Mouse (Mus musculus) layer of hippocampus, postnatal 25 days (tissue): Measurements from ENCODE around the gene Eif3f. TPM values are rescaled to one million over a fixed set of nuclear protein-coding genes. Genes with fewer than 3 reads are reported as not detected.

Experiments
- DNase-seq, 2 experiments: peaks; one replicate each; pipeline ENCODE4 v3.0.0; 2022; ENCODE audit warnings: mixed read lengths in 2 of 2, low spot score in 1 of 2; ENCODE audit errors: extremely low spot score in 1 of 2
- total RNA-seq, 2 experiments: library from RNA; stranded (reverse); gene quantifications; 2 replicates each; pipeline ENCODE4 v1.2.3; 2021

Eif3f gene
- 10 to 100 TPM; 90.6 to 92.9 TPM for total RNA-seq

DNA sequence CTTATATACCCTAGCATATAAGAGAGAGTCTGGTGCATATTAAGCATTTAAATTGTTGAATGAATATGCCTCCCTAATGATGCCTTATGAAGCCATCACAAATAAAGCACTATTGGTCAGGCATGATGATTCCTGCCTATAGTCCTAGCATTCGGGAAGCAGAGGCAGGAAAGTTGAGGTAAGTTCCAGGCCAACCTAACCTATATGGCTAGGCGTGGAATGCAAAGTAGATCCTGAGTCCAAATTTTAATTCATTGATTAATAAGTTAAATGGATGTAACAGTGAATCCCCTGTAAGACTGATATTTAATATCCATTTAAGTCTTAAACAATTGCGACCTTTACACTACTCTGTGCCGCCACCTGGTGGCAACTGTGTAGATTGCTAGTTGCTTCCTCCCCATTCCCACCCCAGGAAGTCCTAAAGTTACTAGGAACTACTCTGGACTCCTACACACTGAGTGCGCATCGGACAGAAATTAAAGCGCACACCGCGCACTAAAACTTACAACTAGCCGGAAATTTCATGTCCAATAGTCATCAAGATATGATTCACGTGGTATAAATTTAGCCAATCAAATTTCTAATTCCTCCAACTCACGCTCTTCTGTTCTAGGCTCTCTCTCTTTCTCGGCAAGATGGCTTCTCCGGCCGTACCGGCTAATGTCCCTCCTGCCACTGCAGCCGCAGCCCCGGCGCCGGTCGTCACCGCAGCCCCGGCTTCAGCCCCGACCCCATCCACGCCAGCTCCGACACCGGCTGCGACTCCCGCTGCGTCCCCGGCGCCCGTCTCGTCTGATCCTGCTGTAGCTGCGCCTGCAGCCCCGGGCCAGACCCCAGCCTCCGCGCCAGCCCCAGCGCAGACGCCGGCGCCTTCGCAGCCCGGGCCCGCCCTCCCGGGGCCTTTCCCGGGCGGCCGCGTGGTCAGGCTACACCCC is at the start of gene Eif3f:
Gene Eif3f, plus strand, starts transcription at position 624 of the 938 bp plus-strand sequence.
- peak; percentile 92 to 96 for DNase-seq

DNA sequence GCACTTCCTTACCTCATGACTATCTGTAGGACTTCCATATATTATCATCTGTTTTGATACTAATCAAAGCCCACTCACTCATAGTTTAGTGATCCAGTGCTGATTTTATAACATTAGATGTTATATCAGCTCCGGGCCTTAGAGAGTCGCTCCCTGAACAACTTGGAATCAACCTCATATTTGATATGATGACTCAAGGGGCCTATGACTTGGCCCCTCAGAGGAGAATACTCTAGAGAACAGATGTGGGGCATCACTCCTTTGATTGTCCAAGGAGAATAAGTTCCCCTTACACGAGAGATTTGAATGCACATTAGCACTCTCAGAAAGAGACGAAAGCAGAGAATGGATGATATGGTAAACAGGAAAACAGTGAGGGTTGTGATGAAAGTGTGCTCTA is 49.3 kb upstream of the Eif3f start, which contains the start of gene Olfr518:
Gene Olfr518, minus strand, starts transcription at position 101 of the 400 bp plus-strand sequence.
- DNase-seq = no peak

DNA sequence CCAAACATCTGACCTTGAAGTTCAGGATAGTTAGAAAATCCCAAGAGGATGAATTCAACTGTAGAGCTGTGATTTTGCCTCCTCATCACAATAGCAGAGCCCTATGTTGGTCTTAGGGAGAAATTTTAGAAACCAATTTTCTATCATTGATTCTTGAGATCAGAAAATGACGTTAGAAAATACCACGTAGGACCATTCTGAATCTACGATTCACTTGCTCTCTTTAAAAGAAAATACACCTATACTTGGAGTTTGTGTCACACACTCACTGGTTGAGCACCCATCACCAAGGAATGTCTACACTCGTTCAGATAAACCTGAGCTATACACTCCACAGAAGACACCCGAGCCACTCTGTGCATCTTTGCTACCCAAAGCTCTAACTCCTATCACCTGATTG is 39.9 kb upstream of the Eif3f start, which contains the start of gene Olfr519:
Gene Olfr519, minus strand, starts transcription at position 101 of the 400 bp plus-strand sequence.
- DNase-seq = no peak

DNA sequence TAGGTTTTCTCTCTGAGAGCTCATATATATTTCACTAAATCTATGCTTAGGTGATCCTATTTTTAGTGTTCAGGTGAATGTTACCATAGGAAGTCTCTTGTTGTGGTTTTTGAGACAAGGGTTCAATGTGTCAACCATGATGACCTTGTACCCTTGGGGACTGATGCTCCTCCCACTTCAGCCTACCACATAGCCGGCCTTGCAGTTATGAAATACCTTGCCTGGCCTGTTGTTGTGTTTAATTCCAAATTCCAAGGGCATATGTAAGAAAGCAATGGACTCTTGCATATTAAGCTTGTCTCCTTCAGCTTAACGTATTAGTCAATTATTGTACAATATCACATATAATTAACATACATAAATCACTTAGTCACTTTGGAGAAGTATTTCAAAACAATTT is 30.2 kb upstream of the Eif3f start:
- DNase-seq = no peak

DNA sequence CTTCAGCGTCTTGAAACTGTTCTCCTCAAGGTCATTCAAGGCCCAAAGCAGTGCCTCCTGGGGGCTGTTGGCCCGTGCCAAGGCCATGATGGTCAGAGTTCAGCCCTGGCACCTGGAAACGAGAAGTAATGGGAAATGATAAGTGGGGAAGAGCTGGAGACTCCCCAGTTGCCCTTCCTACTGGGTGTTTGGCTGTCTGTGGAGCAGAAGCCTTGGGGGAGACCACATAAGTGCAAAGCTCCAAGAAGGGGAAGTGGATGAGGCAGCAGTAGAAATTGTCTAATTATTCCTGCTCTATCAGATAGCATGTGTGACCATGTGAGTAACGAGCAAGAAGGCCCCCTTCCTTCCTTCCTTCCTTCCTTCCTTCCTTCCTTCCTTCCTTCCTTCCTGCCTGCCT is 7.2 kb upstream of the Eif3f start:
- DNase-seq = no peak

DNA sequence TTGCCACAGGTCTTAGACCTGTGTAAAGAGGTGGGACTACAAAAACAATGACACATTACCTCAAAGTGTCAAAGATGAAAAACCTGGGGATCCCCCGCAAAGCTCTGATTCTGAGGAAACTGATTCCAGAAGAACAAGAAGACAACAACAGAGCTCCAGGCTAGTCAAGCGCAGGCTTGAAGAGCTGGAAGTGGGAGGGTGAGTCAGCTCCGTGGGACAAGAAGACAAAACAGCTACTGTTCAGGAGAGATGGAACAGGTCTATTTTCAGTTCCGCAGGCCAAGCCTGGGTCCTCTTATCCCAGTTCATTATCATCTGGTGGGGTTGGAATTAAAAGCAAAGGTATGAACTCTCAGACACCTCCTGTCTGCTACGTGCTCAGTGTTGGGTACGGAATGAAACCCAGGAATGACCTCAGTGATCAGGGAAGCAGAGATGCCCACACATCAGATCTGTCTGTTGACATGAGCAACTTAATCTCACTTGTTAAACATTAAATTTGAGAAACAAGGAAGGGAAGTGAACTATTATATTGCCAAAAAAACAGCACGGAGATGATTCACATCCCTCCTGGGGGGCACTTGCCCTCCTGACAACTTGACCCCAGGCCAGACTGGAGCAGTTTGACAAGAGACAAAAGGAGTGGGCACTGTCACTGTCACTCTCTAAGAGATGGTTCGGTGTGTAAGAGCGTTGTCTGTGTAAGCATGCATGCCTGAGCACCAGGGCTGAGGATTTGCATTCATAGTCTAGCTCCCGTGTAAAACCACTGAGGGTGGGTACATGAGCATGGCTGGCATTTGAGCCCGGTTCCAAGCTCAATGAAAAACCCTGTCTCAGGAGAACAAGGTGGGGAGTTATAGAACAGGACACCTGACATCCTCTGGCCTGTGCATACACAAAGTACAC is 5.7 kb upstream of the Eif3f start:
- no peak for DNase-seq

DNA sequence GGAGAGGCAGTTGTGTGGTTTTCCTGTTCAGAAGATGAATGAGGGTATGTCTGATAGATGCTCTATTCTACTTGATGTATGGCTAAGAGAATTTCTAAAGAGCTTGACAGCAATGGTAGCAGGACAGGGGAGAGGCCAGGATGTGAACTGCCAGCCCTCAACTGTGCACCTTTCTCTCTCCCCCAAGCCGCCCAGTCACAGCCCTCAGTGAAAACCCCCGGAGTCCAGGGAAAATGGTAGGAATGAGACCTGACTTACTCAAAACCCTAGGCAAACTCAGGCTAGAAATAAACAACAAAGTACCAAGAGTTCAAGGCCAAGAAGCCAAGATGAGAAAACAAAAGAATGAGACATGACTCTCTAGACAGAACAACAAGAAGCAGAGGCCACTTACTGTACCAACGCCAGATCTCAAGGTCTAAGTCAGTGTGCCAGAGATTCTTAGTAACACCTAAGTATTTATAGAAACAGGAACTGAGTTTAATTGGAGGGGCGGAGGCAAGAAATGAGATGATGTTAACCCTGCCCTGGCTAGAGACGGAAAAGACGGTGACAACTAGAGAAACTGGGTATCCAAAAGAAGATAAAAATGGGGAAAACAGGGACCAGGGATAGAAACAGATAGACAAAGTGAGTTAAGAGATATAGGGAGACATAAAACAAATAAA is 4.4 kb upstream of the Eif3f start, which contains the start of gene Nlrp10:
Gene Nlrp10, minus strand, starts transcription at position 453 of the 668 bp plus-strand sequence.
- no peak for DNase-seq

DNA sequence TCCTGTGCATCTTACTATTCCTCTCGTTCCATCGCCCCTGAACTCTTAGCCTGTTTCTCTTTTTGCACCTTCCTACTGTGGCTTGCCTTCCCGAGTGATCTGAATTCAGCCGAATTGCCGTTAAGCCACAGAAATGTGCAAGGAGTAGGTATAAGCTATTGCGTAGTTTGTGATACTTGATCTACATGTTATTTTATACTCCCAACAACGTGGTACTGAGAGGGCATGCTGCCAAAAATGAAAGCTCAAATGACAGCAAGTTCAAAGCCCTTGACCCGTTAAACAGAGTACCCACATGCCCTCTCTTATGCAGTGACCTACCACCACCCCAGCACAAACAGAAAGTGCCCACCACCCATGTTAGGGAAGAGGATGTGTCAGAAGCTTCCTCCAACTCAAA is 619 bp downstream of the Eif3f start:
- DNase-seq = no peak

DNA sequence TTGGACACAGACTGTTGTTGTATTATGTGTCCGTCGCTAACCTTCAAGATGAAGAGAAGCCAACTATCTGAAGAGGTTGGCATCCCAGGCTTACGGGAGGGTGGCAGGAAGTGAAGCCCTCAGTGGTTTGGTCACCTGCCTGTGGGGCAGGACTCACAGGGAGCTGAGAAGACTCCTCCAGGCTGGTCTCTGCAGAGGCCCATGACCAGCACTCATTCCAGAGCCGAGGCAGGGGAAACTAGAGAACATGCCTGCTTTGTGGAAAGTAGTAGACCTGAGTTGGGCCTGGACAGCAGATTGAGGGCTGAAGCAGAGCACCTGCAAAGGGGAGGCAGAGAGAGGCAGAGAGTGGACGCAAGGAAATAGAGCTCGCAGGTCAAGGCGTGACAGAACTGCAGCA is 1.2 kb downstream of the Eif3f start:
- DNase-seq = no peak

DNA sequence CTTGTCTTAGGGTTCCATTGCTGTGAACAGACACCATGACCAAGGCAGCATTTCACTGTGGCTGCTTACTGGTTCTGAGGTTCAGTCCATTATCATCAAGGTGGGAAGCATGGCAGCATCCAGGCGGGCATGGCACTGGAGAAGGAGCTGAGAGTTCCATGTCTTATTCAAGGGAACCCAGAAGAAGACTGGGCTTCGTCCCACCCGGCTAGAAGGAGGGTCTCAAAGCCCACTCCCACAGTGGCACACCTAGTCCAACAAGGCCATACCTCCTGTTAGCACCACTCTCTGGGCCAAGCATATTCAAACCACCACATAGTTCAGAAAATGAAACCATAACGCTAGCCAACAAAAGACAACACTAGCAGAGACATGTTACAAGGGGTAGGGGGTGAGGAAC is 2.4 kb downstream of the Eif3f start:
- no peak for DNase-seq

DNA sequence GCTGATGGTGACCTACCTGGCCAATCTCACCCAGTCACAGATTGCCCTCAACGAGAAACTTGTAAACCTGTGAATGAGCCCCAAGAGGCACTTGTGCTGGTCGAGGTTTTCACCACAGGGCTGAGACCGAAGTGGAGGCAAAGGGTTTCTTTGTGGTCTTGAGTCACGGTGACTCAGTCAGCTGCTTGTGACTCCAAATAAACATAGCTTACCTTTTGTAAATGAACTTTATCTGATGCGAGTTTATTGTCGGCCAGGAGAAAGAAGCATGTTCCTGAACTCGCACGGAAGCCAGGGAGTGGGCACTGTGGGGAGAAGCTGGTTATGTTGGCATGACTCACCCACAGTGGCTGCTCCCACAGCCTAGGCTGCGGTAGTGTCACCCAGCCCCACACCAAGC is 7.2 kb downstream of the Eif3f start:
- no peak for DNase-seq

DNA sequence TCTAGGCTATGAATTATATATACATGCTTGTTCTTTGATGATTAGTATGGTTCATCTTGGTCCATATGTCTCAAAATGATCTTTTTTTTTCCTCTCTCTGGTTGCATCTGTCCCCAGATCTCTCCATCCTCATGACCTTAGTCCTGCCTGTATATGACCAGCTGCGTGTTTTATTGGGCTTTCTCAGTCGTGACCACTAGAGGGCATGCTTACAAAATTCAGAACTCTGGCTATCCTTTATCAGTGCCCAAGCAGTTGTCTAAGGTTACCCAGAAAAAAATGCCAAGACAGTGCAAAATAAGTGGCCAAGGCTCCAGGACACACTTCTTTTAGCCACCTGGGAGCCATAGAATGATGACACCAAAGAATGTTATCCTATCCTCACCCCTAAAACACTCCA is 9.8 kb downstream of the Eif3f start:
- peak in 1 of 2 experiments; percentile 49 for DNase-seq

DNA sequence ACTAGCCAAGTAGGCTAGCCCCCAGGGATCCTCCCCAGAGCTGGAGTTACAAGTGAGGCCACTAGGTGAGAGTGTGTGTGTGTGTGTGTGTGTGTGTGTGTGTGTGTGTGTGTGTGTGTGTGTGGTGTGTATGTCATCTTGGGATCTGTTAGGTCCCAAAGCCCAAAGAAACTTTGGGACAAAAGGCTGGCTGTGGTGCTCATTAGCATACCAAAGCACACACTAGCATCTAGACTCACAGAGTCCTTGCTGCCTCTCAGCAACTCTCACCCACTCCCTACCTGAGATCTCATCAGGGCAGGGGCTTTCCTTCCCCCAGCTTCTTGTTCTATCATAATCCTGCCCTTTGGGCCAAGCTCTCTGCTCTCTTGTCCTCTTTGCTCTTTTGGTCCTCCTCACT is 14.4 kb downstream of the Eif3f start:
- no peak for DNase-seq

DNA sequence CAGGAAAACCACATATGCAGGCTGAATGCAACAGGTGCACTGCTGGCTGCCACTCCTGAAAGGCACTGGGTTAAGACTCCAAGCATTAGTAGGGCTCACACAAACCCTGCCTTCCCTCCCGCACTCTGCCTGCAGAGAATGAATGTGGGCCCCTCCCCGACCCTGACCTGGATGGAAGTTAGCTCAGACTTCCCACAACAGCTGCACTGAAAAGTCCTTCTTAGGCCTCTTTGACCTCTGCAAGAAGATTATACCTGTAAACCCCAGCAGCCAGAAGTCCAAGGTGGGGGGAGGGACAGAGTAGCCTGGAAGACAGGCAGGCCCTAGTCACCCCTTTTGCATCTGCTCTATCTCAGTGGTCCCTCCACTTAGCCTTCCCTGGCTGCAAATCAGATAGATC is 15.1 kb downstream of the Eif3f start:
- no peak for DNase-seq

DNA sequence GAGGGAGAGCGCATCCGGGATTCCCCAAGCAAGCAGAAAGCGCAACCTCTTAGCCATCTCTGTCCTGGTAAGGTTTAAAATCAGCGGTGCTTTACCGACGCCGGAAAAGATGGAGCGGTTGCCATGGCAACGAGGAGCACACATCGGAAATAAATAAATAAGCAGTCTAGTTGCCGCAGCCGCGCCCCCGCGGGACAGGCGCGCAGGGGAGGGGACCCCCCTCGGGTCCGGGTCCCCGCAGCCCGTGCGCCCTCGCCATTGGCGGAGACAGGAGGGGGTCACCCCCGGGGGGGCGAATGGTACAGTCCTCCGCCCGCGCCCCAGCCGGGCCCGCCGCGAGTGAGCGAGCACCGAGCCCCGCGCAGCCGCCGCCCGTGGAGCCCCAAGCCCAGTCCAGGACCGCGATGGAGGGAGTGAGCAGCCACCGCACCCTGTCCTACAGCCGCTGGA is 16.1 kb downstream of the Eif3f start, which contains the start of gene Tub:
Gene Tub, plus strand, starts transcription at position 27 of the 450 bp plus-strand sequence.
- peak; percentile 70 to 87 for DNase-seq

DNA sequence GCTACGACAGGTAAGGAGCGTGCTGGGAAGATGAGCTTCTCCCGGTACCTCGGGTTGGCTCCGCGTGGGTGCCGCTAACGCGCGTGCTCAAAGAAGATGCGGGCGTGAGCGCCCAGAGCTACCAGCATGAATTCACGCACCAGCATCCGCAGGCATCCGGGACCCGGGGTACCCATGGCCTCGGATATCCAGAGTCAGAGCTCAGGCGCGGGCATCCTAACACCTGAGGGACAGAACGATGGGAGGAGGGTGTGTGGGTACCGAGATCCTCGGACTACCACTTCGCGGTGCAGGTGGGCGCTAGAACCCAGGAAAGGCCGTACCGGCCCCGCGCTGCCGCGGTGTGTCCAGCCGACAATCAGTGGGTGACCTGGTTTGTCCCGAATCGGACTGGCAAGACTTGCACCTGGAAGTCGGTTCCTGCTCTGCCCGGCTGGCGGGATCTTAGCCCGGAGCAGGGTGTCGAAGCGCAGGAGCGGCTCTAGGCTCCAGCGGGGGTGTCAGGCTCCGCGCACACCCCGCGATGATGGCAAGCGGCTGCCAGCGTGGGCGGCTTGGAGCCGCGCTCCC is 16.6 kb downstream of the Eif3f start:
- DNase-seq = peak; percentile 62 to 71

DNA sequence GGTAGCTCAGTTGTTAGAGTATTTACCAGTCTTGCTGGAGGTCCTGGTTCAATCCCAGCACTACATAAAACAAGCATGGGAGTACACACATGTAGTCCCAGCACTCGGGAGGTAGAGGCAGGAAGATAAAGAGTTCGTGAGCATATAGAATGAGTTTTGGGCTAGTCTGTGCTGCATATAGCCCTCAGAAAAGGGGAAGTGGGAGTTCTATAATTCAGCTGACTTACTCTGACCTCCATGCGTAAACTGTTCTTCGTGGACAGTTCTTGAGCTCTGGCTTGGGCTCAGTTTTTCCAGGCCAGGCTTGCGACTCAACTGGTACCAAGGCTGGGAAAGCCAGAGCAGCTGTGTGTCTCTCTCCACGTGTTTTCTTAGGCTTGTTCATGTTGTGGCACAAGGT is 18.6 kb downstream of the Eif3f start:
- DNase-seq = no peak

DNA sequence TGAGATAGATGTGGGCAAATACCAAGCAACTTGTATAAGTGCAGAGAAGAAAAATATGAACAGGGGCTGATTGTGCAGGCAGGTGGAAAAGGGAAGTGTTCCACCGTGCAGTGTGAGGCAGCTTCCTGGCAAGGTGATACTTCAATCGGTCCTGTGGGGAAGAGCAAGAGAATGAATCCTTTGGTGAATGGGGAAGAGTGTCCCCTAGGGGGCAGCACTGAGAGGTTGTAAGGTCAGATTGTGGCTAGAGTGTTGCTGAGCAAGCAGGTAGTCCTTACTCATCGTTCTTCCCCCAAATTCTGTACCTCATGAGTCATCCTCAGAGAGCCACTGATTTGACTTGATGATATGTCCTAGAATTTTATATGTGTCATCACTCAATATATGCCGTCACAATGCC is 20.0 kb downstream of the Eif3f start:
- DNase-seq = peak in 1 of 2 experiments; percentile 55

DNA sequence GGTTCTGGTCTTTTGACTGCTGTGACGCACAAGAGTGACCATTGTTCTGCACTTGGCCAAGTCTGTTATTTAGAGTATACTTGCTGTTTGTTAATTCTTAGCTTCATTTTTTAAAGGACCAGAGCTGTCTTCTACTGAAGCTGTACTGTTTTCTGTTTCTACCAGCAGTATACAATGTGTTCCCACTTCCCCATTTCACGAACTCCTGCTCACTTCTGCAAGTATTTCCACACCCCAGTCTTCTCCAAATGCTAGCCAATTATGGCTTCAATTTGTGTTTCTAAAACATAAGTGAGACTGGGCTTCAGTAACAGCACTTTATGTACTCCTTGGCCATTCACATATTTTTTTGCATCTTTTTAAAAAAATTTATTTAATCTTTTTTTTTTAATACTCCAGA is 23.5 kb downstream of the Eif3f start:
- no peak for DNase-seq

DNA sequence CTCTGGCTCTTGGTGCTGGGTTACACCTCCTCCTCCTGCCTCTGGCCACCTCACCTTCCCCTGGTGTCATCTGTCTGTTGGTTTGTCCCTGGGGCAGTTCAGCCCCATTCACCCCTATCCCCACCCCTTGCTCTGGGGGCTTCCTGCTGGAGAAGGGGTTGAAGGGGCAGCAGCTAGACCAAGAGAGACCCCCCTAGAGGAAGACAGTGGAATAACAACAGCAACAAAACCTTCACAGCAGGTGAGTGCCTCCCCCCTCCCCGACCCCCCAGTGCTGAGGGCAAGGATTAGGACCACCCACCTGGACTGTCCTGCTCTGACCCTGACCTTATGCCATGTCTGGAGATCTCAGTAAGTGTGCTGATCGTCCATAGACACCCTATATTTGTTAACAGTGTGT is 31.8 kb downstream of the Eif3f start:
- no peak for DNase-seq
